Mouse (Mus musculus) megakaryocyte progenitor cell, adult 5-6 weeks (primary cell): ENCODE measurements around the gene Pcdh17. TPM values are rescaled to one million over a fixed set of nuclear protein-coding genes. Genes with fewer than 3 reads are reported as not detected.

Experiments used
- ATAC-seq: replicated peaks from 2 replicates; pipeline ENCODE4 v1.8.0; 2016; ENCODE audit warnings: mild to moderate bottlenecking, moderate TSS enrichment, inconsistent platforms; ENCODE audit not compliant: poor library complexity
- total RNA-seq, 2 experiments: library from RNA; stranded (forward) in 1 of 2; stranded (reverse) in 1 of 2; fragments of 157-497, 149-512 nt in 1 of 2; fragments of 200-1000 nt in 1 of 2; gene quantifications; 2 replicates each; pipeline versions ENCODE4 v1.2.3 to v1.2.4; 2015 to 2017

The Pcdh17 gene
- total RNA-seq, 2 experiments from 2014 or later = 0.04 TPM; not detected in 1

DNA sequence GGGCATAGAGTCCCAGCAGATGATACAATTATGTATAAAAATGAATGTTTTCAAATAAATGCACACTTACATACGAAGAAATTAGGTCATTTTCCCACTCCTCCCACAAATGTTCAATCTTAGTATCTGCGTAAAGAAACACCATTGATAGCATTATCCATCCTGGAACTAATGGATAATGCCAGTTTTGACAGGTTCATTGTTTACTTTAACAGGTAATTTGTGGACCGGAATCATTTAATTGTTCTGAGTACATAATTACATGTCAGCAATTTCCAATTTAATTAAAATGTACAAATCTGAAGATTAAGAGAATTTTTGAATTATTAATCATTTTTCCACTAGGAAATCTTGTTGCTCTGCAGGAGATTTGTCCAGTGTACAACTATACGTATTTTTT is 33.5 kb downstream of the Pcdh17 start:
- ATAC-seq = no peak

DNA sequence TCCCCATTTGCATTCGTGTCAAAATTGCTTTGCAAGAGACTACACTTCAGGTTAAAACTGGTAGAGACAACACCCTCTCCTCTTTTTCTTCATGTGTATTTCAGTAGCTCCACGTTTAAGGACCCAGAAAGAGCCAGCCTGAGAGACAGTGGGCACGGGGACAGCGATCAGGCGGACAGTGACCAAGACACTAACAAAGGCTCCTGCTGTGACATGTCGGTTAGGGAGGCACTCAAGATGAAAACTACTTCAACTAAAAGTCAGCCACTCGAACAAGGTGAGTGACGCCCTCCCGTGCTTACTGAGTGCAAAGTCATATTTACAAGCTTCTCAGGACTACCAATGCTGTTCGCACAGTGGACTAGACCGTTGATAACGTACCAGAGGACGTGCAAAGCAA is 34.0 kb downstream of the Pcdh17 start:
- ATAC-seq = no peak

DNA sequence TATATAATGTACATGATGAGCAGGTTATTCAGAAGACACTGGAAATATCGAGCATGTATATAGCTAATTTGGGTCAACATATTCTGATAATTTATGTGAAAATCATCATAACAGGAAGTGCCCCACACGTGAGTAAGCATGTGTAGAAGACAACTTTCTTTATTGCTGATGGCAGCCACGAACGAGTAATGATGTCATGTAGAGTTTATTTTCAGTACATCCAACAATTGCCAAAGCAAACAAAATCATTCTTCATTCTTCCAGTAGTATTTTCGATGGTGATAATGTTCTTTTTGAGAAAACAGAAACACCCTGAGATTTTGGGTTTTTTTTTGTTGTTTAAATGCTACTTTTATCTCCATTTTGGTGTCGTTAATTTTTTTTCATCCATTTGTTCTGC is 37.2 kb downstream of the Pcdh17 start:
- no peak for ATAC-seq

DNA sequence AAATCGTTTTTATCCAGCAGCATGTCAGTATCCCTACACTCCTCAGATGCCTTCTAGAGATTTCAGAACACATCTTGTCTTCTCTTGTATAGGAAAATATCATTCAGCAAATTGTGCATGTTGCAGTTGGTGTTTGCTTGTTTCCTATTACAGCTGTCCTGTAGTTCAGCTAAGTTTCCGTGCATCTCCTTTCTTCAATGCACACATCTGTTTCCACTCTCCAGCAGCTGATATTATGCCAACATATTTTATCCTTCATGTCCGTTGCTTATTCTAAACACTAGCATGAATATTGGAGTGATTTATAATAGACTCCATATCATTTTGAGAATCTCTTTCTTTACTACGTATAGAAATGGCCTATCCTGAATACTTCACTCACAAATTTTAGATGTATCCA is 41.0 kb downstream of the Pcdh17 start:
- no peak for ATAC-seq

DNA sequence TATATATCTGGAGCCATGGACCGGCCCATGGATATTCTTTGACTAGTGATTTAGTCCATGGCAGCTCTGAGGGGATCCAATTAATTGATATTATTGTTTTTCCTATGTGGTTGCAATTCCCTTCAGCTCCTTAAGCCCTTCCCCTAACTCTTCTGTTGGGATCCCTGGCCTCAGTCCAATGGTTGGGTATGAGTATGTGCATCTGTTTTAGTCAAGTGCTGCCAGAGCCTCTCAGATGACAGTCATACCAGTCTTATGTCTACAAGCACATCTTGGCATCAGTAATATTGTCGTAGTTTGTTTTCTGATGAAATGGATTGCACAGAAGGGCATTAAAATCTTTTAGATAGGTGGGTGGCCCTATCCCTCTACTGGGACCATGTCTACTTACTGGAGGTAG is 67.6 kb downstream of the Pcdh17 start:
- ATAC-seq = no peak

DNA sequence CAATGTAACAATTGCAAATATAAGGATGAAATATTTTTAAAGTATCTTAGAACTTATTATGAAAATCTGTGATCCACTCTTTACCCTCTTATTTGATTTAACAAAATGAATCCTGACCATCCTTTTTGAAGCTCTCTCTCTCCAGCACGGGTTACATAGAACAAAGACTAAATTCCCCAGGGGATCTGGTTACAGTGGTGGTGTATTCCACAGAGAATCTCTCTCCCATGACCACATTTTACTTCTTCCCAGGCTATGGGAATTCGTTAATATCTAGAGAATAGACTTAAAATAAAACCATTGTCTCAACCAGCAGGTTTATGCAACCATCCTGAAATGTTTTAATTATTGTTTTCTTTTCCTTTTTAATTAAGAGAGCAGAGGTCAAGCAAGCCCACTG is 89.0 kb downstream of the Pcdh17 start:
- no peak for ATAC-seq

DNA sequence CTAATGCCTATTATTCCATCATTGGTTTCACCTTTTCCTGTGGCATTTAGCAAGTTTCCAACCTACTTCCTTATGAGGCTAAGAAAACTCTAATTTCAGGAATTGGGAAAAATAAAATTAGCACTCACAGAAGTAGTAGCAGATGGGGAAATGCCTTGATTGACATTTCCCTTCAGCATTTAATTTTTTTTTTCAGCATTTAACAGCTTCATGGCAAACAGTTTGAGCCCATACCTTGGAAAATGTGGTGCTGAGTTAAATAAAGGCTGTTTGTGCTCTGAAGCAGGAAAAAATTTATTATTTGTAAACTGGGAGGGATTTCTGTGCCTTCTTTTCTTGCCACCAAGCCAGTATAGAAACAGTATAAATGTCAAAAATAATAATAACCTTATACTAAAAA is 91.9 kb downstream of the Pcdh17 start:
- no peak for ATAC-seq

DNA sequence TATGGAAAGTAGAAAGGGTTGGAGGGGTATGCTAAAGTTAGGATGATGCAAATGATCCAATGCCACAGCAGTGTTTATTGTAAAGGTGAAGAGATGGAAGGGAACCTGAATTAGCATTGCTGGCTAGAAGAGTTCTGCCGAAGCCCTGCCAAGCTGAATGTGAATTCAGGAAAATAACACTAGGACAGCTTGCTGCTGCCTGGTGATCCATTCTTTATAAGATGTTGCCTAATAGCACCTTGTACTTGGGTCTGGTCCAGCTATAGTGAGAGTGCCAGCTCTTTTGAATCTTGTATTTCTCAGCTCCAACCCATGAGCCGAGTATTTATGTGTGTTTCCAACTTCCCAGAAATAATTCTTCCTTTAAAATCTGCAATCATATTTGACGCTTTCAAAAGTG is 98.5 kb downstream of the Pcdh17 start:
- no peak for ATAC-seq

DNA sequence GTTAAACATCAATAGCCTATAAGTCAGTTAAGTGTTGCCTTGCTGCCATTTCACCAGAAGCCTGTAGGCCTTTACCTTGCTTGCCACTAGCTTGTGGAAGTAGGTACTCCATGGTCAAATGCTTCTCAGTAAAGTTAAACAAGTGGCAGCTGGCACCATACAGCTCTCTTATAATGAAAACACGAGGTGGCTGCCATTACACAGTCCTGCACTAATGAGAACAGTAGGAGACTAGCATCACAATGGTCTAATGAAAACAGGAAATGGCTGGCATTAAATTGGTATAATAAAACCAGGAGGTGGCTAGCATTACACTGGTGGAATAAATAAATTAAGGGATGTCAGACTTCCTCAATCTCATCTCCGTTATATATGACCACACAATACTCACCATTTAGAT is 102.6 kb downstream of the Pcdh17 start:
- ATAC-seq = no peak

DNA sequence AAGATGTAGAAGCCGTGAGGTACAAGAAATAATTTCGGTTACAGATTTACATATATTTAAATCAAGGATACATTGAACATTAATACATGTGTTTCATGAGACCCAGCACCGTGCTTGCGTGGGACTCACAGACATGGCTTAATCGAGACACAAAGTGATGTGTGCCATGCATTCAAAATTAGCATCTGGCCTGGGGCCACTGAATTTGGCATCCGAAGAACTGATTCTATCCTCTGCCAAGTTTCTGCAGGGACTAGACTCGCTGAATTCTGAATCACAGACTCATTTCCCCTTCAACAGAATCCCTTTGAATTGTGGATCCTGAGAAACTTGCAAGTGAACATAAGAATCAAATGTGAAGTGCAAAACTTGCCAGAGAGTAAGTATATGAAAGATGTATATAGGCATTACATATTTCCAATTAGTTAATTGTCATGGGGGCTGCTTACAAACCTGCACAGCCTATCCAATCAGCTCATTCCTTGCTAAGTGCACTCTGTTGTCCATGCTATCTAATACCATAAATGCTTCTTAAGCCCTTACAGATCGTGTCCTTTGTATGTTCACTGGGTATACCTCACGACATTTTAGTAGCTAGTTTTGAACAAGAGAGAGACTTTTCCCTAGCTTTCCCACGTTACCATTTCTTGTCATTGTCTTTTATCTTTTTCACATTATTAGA is 104.3 kb downstream of the Pcdh17 start:
- no peak for ATAC-seq

DNA sequence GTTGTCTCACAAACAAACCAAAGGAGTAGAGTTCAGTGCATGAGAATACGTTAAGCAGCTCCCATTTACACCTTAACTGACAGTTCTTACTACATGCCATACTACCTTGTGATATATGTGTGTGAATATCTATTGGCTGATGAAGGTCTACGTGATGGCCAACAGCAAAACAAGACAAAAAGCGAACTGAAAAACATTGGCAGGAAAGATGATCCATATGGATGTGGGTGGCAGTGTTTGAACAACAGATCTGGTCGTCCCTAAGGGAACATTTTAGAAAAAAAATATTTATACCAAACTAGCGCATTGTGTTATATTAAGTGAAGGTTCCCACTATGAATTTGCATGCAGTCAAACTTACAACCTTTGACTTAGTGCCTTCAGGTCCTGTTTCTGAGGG is 108.2 kb downstream of the Pcdh17 start:
- ATAC-seq = no peak

DNA sequence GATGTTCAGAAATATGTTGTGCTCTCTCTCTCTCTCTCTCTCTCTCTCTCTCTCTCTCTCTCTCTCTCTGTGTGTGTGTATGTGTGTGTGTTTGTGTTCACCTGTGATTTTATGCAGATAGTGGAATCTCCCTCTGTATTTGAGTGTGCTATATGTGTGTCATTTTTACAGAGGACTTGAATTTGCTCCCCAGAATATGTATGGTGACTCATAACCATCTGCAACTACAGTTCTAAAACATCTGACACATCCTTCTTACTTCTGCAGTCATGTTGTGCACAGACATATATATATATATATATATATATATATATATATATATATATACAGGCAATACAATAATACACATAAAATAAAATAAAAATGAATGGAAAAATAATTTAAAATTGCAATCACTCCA is 127.7 kb downstream of the Pcdh17 start:
- ATAC-seq = no peak
